Mouse (Mus musculus) cerebellum, adult 2 months (tissue): ENCODE measurements around the gene Mss51. TPM values are rescaled to one million over a fixed set of nuclear protein-coding genes. Genes with fewer than 3 reads are reported as not detected.
A peak's percentile ranks its signal among the peaks of the same experiment; 100 is the strongest.

Source experiments
- DNase-seq, 2 experiments: peaks; one replicate each; pipeline ENCODE4 v3.0.0; 2021
- H3K27ac ChIP-seq: fragments of 200-500 bp; 2 replicates; pipeline ENCODE4 v1.5.1; 2012; ENCODE audit warnings: low read length, control low read depth, inconsistent platforms; ENCODE audit not compliant: insufficient read depth
- H3K27me3 ChIP-seq: fragments of 200-500 bp; 2 replicates; pipeline ENCODE4 v1.6.1; 2012; ENCODE audit warnings: inconsistent platforms, mild to moderate bottlenecking, low read length, moderate library complexity; ENCODE audit not compliant: control insufficient read depth, insufficient read depth
- H3K4me1 ChIP-seq: fragments of 200-500 bp; 2 replicates; pipeline ENCODE4 v1.6.1; 2011; ENCODE audit warnings: low read length; ENCODE audit not compliant: control insufficient read depth, insufficient read depth
- H3K4me3 ChIP-seq: fragments of 200-500 bp; replicated peaks from 2 replicates; pipeline ENCODE3; 2011; ENCODE audit warnings: mild to moderate bottlenecking, low read depth, low read length, control low read depth; ENCODE audit not compliant: insufficient read depth
- CTCF ChIP-seq: fragments of 200-500 bp; IDR thresholded peaks from 2 replicates; pipeline ENCODE4 v1.5.1; 2011; ENCODE audit warnings: low read depth, mild to moderate bottlenecking, control low read depth, low read length, moderate library complexity, borderline replicate concordance; ENCODE audit not compliant: insufficient read depth
- POLR2A ChIP-seq: fragments of 200-500 bp; IDR thresholded peaks from 2 replicates; pipeline ENCODE4 v1.6.1; 2011; ENCODE audit warnings: low read length, control low read depth, borderline replicate concordance; ENCODE audit not compliant: insufficient read depth
- WGBS: fragments of 180-500 bp; shearing (Covaris S2); methylation state at CpG from one replicate; pipeline ENCODE4 v1.1.7; 2018; 5-methylcytosine and 5-hydroxymethylcytosine counted together
- polyA plus RNA-seq: library from polyadenylated mRNA; depleted of rRNA; stranded (reverse); fragments of >200 nt; gene quantifications from 2 replicates; pipeline ENCODE4 v1.2.3, GENCODE M21; 2012

Mss51 gene
- polyA plus RNA-seq, 1 experiment, result 1.1 TPM

GRCm38 (mm10) chr14:20499982-20500381 lies 3.3 kb upstream of the Mss51 start:
- Histone ChIP-seq H3K4me3 (no peak overlapping the region), H3K27me3 (no peaks in the 10 kb centered on the region), H3K4me1 (no peaks in the 10 kb centered on the region; the same call in 1 of the 2 replicates), H3K27ac (no peak overlapping the region)
- TF ChIP-seq CTCF (no peak), POLR2A (no peak)
- peak; percentile 40 to 71 for DNase-seq
- WGBS, result 52% methylated on average over 3 of the region's 3 CpGs

- no peak overlapping the region for H3K4me3 ChIP-seq
- H3K4me1 ChIP-seq, result no peaks in the 10 kb centered on the region
- 97% methylated on average over 5 of the region's 5 CpGs for WGBS
- TF ChIP-seq POLR2A, result no peak
- TF ChIP-seq CTCF, result no peak
- H3K27me3 ChIP-seq, result no peaks in the 10 kb centered on the region
- no peak overlapping the region for H3K27ac ChIP-seq
- DNase-seq, result no peak
Observed at GRCm38 (mm10) chr14:20486031-20486430, 10.7 kb downstream of the Mss51 start.

DNA sequence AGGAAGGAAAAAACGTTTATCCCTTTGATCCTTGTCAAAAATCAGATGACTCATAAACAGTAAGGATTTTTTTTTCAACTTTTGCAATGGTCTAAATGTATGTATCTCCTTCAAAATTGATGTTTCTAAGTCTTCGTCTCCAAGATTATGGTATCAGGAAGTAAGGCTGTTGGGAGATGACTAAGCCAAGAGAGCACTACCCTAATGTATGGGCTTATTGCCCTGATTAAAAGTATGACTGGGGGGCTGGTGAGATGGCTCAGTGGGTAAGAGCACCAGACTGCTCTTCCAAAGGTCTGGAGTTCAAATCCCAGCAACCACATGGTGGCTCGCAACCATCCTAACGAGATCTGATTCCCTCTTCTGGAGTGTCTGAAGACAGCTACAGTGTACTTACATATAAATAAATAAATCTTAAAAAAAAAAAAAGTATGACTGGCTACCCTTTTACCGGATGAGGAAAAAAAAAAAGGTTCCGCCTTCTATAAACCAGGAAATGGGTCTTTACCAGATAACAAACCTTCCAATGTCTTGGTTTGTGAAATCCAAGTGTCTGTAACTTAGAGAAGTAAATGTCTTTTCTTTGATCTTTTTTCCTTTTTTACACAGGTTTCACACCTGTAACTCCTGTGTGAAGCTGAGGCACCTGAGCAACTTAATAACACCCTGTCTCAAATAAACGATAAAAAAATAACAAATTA lies 14.5 kb downstream of the Mss51 start:
- TF ChIP-seq CTCF (no peak), POLR2A (no peak)
- no peaks in the 10 kb centered on the region for H3K27me3 ChIP-seq
- H3K27ac ChIP-seq, result no peak overlapping the region
- no peak for DNase-seq
- 91% methylated on average over 7 of the region's 7 CpGs for WGBS
- H3K4me3 ChIP-seq, result no peak overlapping the region
- H3K4me1 ChIP-seq, result no peaks in the 10 kb centered on the region; the same call in 1 of the 2 replicates

DNA sequence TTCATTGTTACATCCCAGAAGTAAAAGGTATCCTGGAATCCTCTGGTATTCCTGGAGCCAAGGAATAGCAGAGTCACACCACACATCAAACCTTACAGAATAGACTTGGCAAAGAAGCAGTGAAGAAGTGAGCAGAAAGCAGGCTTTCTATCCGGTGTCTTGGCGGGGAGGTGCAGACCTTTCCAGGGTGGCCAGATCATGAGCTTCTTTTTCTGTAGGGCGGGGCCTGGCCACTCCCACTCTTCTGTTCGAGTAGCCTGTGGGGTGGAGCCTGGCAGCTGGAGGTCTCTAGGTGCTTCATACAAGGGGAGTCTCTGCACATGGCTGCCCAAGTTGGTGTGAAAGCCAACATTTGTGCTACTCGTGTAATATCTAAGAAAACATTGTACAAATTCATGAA lies 15.5 kb downstream of the Mss51 start:
- DNase-seq, result no peak
- no peaks in the 10 kb centered on the region; the same call in 1 of the 2 replicates for H3K4me1 ChIP-seq
- H3K27ac ChIP-seq, result no peak overlapping the region
- no peak overlapping the region for H3K4me3 ChIP-seq
- no peaks in the 10 kb centered on the region for H3K27me3 ChIP-seq
- TF ChIP-seq CTCF, result no peak
- WGBS, result 36% methylated on average over 5 of the region's 5 CpGs

DNA sequence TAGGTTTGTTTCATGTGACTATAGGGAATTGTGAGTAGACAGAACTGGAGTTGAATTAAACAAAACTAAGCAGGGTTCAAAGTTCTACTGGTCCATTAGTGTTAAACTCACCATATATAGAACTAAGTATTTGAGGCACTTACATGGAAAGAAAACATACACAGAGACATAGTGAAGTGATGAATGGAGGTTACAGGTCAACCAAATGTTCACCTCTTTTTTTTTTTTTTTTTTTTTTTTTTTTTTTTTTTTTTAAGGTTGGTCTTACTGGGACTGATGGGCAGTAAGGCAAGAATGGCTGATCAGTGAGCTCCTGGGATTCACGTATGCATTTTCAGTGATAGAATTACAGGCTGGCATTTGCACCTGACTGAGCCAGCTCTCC lies 16.5 kb downstream of the Mss51 start:
- H3K4me3 ChIP-seq, result peak overlapping the region; percentile 100
- DNase-seq, result no peak
- no peak overlapping the region for H3K27ac ChIP-seq
- TF ChIP-seq POLR2A, result no peak
- no peak for TF ChIP-seq CTCF
- no peaks in the 10 kb centered on the region for H3K27me3 ChIP-seq
- WGBS, result 78% methylated on average over 1 of the region's 1 CpGs
- peaks cover 2% of the 10 kb centered on the region; the same call in 1 of the 2 replicates for H3K4me1 ChIP-seq

DNA sequence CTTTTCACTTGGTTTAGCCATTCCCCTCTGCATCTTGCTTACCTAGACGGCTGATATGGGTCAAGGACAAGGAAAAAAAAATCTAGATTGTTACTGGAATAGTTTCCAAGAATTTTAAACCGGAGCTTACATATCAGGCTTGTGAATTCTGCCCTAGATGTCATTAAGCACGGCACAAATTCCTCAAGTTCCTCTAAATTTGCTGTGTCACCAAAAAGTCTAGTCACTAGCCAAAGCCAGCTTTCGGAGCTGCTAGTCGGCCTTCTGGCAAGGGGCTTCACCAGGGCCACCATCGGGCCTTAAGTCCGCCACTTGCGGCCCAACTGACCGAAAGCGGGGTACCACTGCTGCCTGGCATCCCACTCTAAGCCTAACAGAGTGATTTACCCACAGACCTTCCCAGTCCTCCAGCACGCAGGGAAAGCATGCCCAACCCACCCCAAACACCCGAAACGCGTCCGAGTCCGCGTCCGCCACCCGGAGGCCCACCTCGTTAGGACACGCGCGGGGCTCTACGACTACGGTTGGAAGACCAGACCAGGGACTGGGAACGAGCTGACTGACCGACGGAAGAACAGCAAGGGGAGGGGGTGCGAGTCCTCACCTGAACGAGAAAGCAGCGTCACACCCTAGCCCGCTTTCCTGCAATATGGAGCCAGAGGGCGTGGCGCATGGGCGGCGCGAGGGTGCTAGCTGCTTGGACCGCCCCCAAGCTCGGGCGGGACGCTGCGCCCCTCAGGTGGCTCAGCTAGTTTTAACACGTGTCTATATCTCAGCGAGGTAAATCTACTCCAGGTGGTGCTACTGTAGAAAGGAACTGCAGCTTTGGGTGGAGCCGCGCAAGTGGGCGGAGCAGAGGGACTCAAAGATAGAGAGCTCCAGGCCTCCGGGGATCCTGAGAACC lies 17.2 kb downstream of the Mss51 start, which contains the start of gene Anxa7:
TSS of gene Anxa7 (minus strand) at position 843 of the 904 bp plus-strand sequence.
- peak; percentile 55; the same call in 1 of the 2 replicates for TF ChIP-seq POLR2A
- TF ChIP-seq CTCF, result 0 out of 2 replicates have a peak, but pooled peaks have one; percentile 10
- H3K4me3 ChIP-seq, result peak within 1 kb of the TSS; percentile 100
- peaks cover 2% of the 10 kb centered on the region; the same call in 1 of the 2 replicates for H3K4me1 ChIP-seq
- peak; percentile 72 to 75 for DNase-seq
- H3K27me3 ChIP-seq, result no peaks in the 10 kb centered on the region
- peak within 1 kb of the TSS; percentile 53 for H3K27ac ChIP-seq
- WGBS, result under 1% methylated on average over 48 of the region's 48 CpGs

- no peak overlapping the region for H3K27ac ChIP-seq
- WGBS, result 36% methylated on average over 7 of the region's 7 CpGs
- peak in 1 of 2 experiments; percentile 16 for DNase-seq
- TF ChIP-seq CTCF, result no peak
- TF ChIP-seq POLR2A, result no peak
- no peaks in the 10 kb centered on the region for H3K27me3 ChIP-seq
- H3K4me3 ChIP-seq, result peak overlapping the region; percentile 100
- peaks cover 2% of the 10 kb centered on the region; the same call in 1 of the 2 replicates for H3K4me1 ChIP-seq
Observed at GRCm38 (mm10) chr14:20478801-20479200, 17.9 kb downstream of the Mss51 start.
